Mouse (Mus musculus) limb, embryonic 14.5 days (tissue): ENCODE results near the gene Ucn2. TPM values are rescaled to one million over a fixed set of nuclear protein-coding genes. Genes with fewer than 3 reads are reported as not detected.

Source experiments
- ATAC-seq: fragments of 200-750 bp; cut with Nextera tagmentation; 2 replicates; pipeline ENCODE4 v1.8.0; 2017; ENCODE audit warnings: low read depth, moderate number of reproducible peaks, moderate TSS enrichment; ENCODE audit not compliant: low FRiP score
- DNase-seq: peaks from one replicate; pipeline ENCODE4 v3.0.0-alpha.2; 2015; ENCODE audit warnings: low spot score
- H3K27ac ChIP-seq: fragments of 300-500 bp; sonication (generic); replicated peaks from 2 replicates; pipeline ENCODE4 v1.5.1; 2014; ENCODE audit warnings: low read depth, mild to moderate bottlenecking, low read length, moderate library complexity, mixed read lengths
- H3K27me3 ChIP-seq: fragments of 300-500 bp; sonication (generic); 2 replicates; pipeline ENCODE4 v1.6.1; 2014; ENCODE audit warnings: low read length, mixed read lengths; ENCODE audit not compliant: control insufficient read depth, insufficient read depth
- H3K36me3 ChIP-seq: fragments of 300-500 bp; sonication (generic); 2 replicates; pipeline ENCODE4 v1.6.1; 2014; ENCODE audit warnings: mild to moderate bottlenecking, low read length, moderate library complexity, mixed read lengths; ENCODE audit not compliant: control insufficient read depth, insufficient read depth
- H3K4me1 ChIP-seq: fragments of 300-500 bp; sonication (generic); 2 replicates; pipeline ENCODE4 v1.6.1; 2014; ENCODE audit warnings: antibody characterized with exemption, low read length, mixed read lengths; ENCODE audit not compliant: control insufficient read depth, insufficient read depth
- H3K4me2 ChIP-seq: fragments of 300-500 bp; sonication (generic); replicated peaks from 2 replicates; pipeline ENCODE4 v1.6.1; 2014; ENCODE audit warnings: low read depth, mild to moderate bottlenecking, low read length, moderate library complexity; ENCODE audit not compliant: severe bottlenecking
- H3K4me3 ChIP-seq: fragments of 300-500 bp; sonication (generic); replicated peaks from 2 replicates; pipeline ENCODE4 v1.5.1; 2014; ENCODE audit warnings: low read length
- H3K9ac ChIP-seq: fragments of 300-500 bp; sonication (generic); 2 replicates; pipeline ENCODE4 v1.6.1; 2014; ENCODE audit warnings: mild to moderate bottlenecking, low read depth, low read length, moderate library complexity; ENCODE audit not compliant: severe bottlenecking
- H3K9me3 ChIP-seq: fragments of 300-500 bp; sonication (generic); 2 replicates; pipeline ENCODE4 v1.6.1; 2016; ENCODE audit warnings: low read length; ENCODE audit not compliant: control insufficient read depth
- POLR2A ChIP-seq: fragments of 200-500 bp; IDR thresholded peaks from 2 replicates; pipeline ENCODE4 v1.8.0; 2012; ENCODE audit warnings: inconsistent platforms, mild to moderate bottlenecking, moderate library complexity, borderline replicate concordance; ENCODE audit not compliant: insufficient read depth, insufficient read length; ENCODE audit errors: extremely low read depth
- WGBS: fragments of 180-500 bp; shearing (Covaris S2); extraction: QIAGEN DNeasy Blood & Tissue Kit; methylation state at CpG from one replicate; pipeline ENCODE4 v1.1.7; 2014; 5-methylcytosine and 5-hydroxymethylcytosine counted together
- polyA plus RNA-seq, 2 experiments: library from polyadenylated mRNA; depleted of rRNA in 1 of 2; stranded (reverse) in 1 of 2; unstranded in 1 of 2; fragments of >200 nt; fragmentation: Nextera tagmentation in 1 of 2; extraction: Ambion mirVana in 1 of 2; gene quantifications; 2 replicates each; pipeline versions ENCODE4 v1.2.1 to v1.2.3; 2012 to 2014

Ucn2 gene
- polyA plus RNA-seq, 2 experiments = 1.0 to 6.2 TPM

DNA sequence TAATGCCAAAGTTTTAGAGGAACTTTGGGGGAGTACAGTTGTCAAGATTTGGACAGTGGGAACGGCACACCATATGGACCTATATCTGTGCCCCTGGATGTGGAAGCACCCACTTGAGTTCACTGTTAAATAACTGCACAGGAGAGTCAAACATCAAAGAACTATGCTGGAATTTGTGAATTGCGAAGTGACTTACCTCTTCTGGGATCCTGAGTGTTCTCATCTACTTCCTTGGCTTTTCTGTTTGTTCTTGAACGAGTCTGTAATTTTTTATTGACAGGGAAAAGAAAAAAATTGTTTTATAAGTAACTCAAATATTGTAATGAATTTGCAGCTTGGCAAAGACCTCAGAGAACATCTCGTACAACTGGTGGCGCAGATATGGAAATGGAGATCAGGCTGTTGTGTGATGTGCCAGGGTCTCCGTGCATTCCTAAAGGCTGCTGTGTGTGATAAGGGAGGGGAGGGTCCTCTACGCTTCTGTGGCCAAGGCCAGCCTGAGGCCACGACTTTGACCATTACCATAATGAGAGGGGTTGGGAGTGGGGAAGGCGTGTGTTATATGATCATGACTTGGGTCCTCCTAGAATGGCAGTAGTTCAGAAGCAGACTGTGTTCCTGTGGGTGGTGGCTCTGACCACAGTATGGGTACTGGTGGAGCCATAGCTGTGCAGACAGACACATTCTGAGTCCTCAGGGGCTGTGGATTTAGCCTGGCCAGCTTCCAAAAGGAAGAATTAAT lies 7.0 kb downstream of the Ucn2 start:
- Histone ChIP-seq H3K27ac (no peak overlapping the region), H3K36me3 (no peaks in the 10 kb centered on the region), H3K4me3 (peak overlapping the region; percentile 64; the same call in 1 of the 2 replicates), H3K9ac (no peak overlapping the region), H3K9me3 (no peaks in the 10 kb centered on the region), H3K4me2 (peak overlapping the region; percentile 90), H3K4me1 (peaks cover 26% of the 10 kb centered on the region), H3K27me3 (no peaks in the 10 kb centered on the region)
- DNase-seq (no peak), ATAC-seq (no peak)
- TF ChIP-seq POLR2A = no peak
- WGBS = 82% methylated on average over 9 of the region's 9 CpGs

DNA sequence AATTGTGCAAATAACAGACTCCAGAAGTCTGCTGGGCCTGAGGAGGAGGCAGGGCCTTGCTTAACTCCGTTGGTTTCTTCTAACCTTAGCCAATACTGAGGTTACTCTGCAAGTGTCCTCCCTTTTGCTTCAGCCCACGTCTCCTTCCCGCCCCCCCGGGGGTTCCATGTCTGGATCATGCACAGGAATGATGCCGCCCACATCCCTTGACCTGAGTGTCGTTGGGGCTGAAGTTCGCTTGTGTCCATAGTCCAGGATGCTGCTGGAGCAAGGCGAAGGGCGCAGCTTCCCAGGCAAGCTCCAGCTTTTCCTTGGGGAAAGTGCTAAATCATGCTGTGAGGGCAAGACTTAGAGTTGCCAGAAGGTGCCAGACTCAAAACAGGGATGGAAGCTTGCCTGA lies 10.6 kb downstream of the Ucn2 start:
- DNase-seq (no peak), ATAC-seq (no peak)
- WGBS = 72% methylated on average over 9 of the region's 9 CpGs
- Histone ChIP-seq H3K9ac (no peak overlapping the region), H3K9me3 (no peaks in the 10 kb centered on the region), H3K4me1 (peaks cover 7% of the 10 kb centered on the region), H3K27ac (no peak overlapping the region), H3K36me3 (no peaks in the 10 kb centered on the region), H3K4me2 (no peak overlapping the region), H3K27me3 (no peaks in the 10 kb centered on the region), H3K4me3 (no peak overlapping the region)
- no peak for TF ChIP-seq POLR2A

DNA sequence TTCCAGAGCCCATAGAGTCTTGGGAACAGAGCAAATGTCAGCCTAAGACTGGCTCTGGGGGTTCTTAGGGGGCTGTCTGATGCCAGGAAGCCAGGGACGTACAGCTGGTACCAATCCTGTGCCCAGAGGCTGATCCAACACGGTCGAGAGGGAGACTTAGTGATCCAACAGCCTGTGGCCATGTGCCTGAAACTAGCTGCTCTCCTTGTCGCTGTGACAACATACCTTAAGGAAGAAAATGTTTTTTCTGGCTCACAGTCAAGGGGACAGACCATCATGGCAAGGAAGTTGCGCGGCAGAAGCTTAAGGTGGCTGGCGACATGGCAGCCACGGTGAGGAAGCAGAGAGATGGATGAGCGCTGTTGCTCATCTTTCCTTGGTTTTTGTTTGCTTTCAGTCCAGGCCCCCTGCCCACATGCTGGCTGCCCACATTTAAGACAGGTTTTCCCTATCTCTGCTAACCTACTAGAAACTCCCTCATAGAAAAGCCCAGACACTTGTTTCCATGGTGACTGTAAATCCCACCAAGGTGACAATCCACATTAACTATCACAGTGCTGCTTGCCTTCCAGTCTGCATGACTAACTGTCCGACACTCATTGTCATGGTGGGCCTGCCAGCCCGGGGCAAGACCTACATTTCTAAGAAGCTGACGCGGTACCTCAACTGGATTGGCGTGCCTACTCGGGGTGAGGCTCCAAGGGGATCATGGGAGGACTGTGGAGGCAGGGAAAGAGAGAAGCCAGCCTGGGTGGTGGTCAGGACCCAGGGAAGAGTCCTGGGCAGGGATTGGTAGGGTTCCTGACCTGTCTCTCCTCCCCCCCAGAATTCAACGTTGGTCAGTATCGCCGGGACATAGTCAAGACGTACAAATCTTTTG lies 12.7 kb downstream of the Ucn2 start:
- no peaks in the 10 kb centered on the region for H3K27me3 ChIP-seq

DNA sequence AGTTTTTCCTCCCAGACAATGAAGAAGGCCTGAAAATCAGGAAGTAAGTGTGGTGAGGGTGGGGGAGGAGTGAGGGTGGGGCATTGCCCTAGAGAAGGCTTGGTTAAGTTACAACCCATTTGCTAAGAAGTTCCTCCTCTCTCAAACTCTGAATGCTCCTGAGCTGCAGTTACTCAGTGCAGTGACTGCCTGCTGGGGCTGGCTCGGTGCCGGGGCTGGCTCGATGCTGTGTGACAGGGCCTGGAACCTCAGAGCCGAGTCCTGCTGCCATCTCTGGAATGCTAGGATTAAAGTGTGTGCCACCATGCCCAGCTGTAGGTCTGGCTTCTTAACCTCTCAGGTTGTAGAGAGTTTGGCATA lies 13.3 kb downstream of the Ucn2 start:
- ATAC-seq (no peak), DNase-seq (no peak)
- Histone ChIP-seq H3K4me2 (no peak overlapping the region), H3K4me3 (no peak overlapping the region), H3K27ac (no peak overlapping the region), H3K4me1 (no peaks in the 10 kb centered on the region), H3K9ac (no peak overlapping the region), H3K27me3 (no peaks in the 10 kb centered on the region), H3K9me3 (no peaks in the 10 kb centered on the region), H3K36me3 (no peaks in the 10 kb centered on the region)
- TF ChIP-seq POLR2A = no peak
- 70% methylated on average over 4 of the region's 4 CpGs for WGBS

More for the DNA sequence above, 12.7 kb downstream of the Ucn2 start:
- DNase-seq = no peak
- no peaks in the 10 kb centered on the region for H3K9me3 ChIP-seq
- TF ChIP-seq POLR2A = no peak
- no peak overlapping the region for H3K4me2 ChIP-seq
- H3K4me3 ChIP-seq = no peak overlapping the region
- no peak overlapping the region for H3K9ac ChIP-seq
- no peaks in the 10 kb centered on the region for H3K36me3 ChIP-seq
- H3K4me1 ChIP-seq = no peaks in the 10 kb centered on the region
- no peak for ATAC-seq
- WGBS = 79% methylated on average over 19 of the region's 19 CpGs
- no peak overlapping the region for H3K27ac ChIP-seq

DNA sequence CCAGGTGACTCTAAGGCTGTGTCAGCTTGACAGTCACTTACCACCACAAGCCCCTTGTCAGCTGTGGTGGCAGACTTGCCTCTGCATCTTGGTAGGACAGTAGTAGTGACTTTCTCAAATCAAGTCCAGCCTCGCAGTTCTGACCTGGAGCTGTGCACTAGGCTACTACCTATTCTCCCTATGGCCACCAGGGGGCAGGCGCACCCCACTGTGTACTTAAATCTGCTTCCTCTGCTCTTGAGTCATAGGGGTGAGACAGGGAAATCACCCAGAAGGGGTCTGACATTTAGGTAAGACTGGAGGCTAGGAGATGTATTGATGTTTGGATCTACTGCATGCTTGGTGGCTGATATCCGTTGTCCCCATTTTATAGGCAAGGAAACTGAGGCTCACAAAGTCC lies 14.9 kb downstream of the Ucn2 start:
- TF ChIP-seq POLR2A = no peak
- H3K27ac ChIP-seq = no peak overlapping the region
- no peak overlapping the region for H3K4me2 ChIP-seq
- peak; percentile 81; the same call in 1 of the 2 replicates for ATAC-seq
- H3K27me3 ChIP-seq = no peaks in the 10 kb centered on the region
- WGBS = 6% methylated on average over 3 of the region's 3 CpGs
- no peaks in the 10 kb centered on the region for H3K36me3 ChIP-seq
- no peaks in the 10 kb centered on the region for H3K4me1 ChIP-seq
- H3K9me3 ChIP-seq = no peaks in the 10 kb centered on the region
- DNase-seq = peak; percentile 78
- H3K9ac ChIP-seq = no peak overlapping the region
- H3K4me3 ChIP-seq = no peak overlapping the region
